Mouse (Mus musculus): ENCODE data around the gene Pim3. TPM values are rescaled to one million over a fixed set of nuclear protein-coding genes. Genes with fewer than 3 reads are reported as not detected.

Gene Pim3
- polyA plus RNA-seq, 2 experiments = 3.1 to 8.5 TPM

GRCm38 (mm10) chr15:88902200-88902875, 40.4 kb downstream of the Pim3 start:
- H3K27ac ChIP-seq = no peak overlapping the region
- H3K9me3 ChIP-seq (ENCODE audit: control insufficient read depth, low read length) = no peaks in the 10 kb centered on the region
- no peak overlapping the region for H3K4me3 ChIP-seq (ENCODE audit: insufficient read depth in 1 of 2, low read depth in 2 of 2, low read length in 2 of 2)
- no peak overlapping the region for H3K9ac ChIP-seq (replicated peaks)
- H3K27me3 ChIP-seq (ENCODE audit: control insufficient read depth, insufficient read depth, low read length) = no peaks in the 10 kb centered on the region
- ATAC-seq (ENCODE audit: insufficient read depth) = 0 out of 2 replicates have a peak, but pooled peaks have one; percentile 33
- no peak for TF ChIP-seq CTCF (IDR thresholded peaks at IDR 0.05; ENCODE audit: low read depth)
- no peak for TF ChIP-seq EP300 (IDR thresholded peaks at IDR 0.05; ENCODE audit: low read depth)
- WGBS (ENCODE audit: insufficient replicate concordance) = 65% methylated on average over 15 of the region's 15 CpGs
- no peak overlapping the region for H3K4me2 ChIP-seq (ENCODE audit: low read depth)
- no peak for DNase-seq (ENCODE audit: low read depth in 3 of 3, low spot score in 3 of 3)
- H3K36me3 ChIP-seq (replicated peaks; ENCODE audit: control insufficient read depth, insufficient read depth, low read depth) = no peaks in the 10 kb centered on the region
- no peaks in the 10 kb centered on the region for H3K4me1 ChIP-seq (replicated peaks; ENCODE audit: control insufficient read depth in 2 of 2, insufficient read depth in 2 of 2, low read length in 1 of 2)

- H3K9me3 ChIP-seq (ENCODE audit: control insufficient read depth, low read length) = no peaks in the 10 kb centered on the region
- H3K4me3 ChIP-seq (ENCODE audit: insufficient read depth in 1 of 2, low read depth in 2 of 2, low read length in 2 of 2) = no peak overlapping the region
- ATAC-seq (ENCODE audit: insufficient read depth) (no peak), DNase-seq (ENCODE audit: low read depth in 3 of 3, low spot score in 3 of 3) (no peak)
- WGBS (ENCODE audit: insufficient replicate concordance) = 54% methylated on average over 1 of the region's 1 CpGs
- H3K4me2 ChIP-seq (ENCODE audit: low read depth) = no peak overlapping the region
- H3K27me3 ChIP-seq (ENCODE audit: control insufficient read depth, insufficient read depth, low read length) = no peaks in the 10 kb centered on the region
- H3K36me3 ChIP-seq (replicated peaks; ENCODE audit: control insufficient read depth, insufficient read depth, low read depth) = no peaks in the 10 kb centered on the region
- H3K4me1 ChIP-seq (replicated peaks; ENCODE audit: control insufficient read depth in 2 of 2, insufficient read depth in 2 of 2, low read length in 1 of 2) = no peaks in the 10 kb centered on the region
- peak; percentile 25; the same call in 1 of the 2 replicates for TF ChIP-seq CTCF (IDR thresholded peaks at IDR 0.05; ENCODE audit: low read depth)
- TF ChIP-seq EP300 (IDR thresholded peaks at IDR 0.05; ENCODE audit: low read depth) = no peak
- no peak overlapping the region for H3K9ac ChIP-seq (replicated peaks)
- H3K27ac ChIP-seq = no peak overlapping the region
These were observed 41.1 kb downstream of the Pim3 start for GRCm38 (mm10) chr15:88903086-88903485.

GRCm38 (mm10) chr15:88904056-88904811, 42.2 kb downstream of the Pim3 start:
- ATAC-seq (ENCODE audit: insufficient read depth) = no peak
- Histone ChIP-seq H3K27ac (no peak overlapping the region), H3K4me2 (ENCODE audit: low read depth) (no peak overlapping the region), H3K27me3 (ENCODE audit: control insufficient read depth, insufficient read depth, low read length) (no peaks in the 10 kb centered on the region), H3K4me3 (ENCODE audit: insufficient read depth in 1 of 2, low read depth in 2 of 2, low read length in 2 of 2) (no peak overlapping the region), H3K4me1 (replicated peaks; ENCODE audit: control insufficient read depth in 2 of 2, insufficient read depth in 2 of 2, low read length in 1 of 2) (no peaks in the 10 kb centered on the region), H3K9ac (replicated peaks) (no peak overlapping the region), H3K36me3 (replicated peaks; ENCODE audit: control insufficient read depth, insufficient read depth, low read depth) (no peaks in the 10 kb centered on the region), H3K9me3 (ENCODE audit: control insufficient read depth, low read length) (no peaks in the 10 kb centered on the region)
- TF ChIP-seq CTCF (IDR thresholded peaks at IDR 0.05; ENCODE audit: low read depth) = no peak
- no peak for TF ChIP-seq EP300 (IDR thresholded peaks at IDR 0.05; ENCODE audit: low read depth)
- no peak for DNase-seq (ENCODE audit: low read depth in 3 of 3, low spot score in 3 of 3)
- 62% methylated on average over 14 of the region's 14 CpGs for WGBS (ENCODE audit: insufficient replicate concordance)

GRCm38 (mm10) chr15:88906347-88906746, 44.4 kb downstream of the Pim3 start:
- DNase-seq (ENCODE audit: low read depth in 3 of 3, low spot score in 3 of 3) (no peak), ATAC-seq (ENCODE audit: insufficient read depth) (no peak)
- TF ChIP-seq CTCF (IDR thresholded peaks at IDR 0.05; ENCODE audit: low read depth) (no peak), EP300 (IDR thresholded peaks at IDR 0.05; ENCODE audit: low read depth) (no peak)
- H3K9me3 ChIP-seq (ENCODE audit: control insufficient read depth, low read length) = no peaks in the 10 kb centered on the region
- H3K9ac ChIP-seq (replicated peaks) = no peak overlapping the region
- no peak overlapping the region for H3K27ac ChIP-seq
- H3K36me3 ChIP-seq (replicated peaks; ENCODE audit: control insufficient read depth, insufficient read depth, low read depth) = no peaks in the 10 kb centered on the region
- no peaks in the 10 kb centered on the region for H3K27me3 ChIP-seq (ENCODE audit: control insufficient read depth, insufficient read depth, low read length)
- no peak overlapping the region for H3K4me2 ChIP-seq (ENCODE audit: low read depth)
- no peak overlapping the region for H3K4me3 ChIP-seq (ENCODE audit: insufficient read depth in 1 of 2, low read depth in 2 of 2, low read length in 2 of 2)
- WGBS (ENCODE audit: insufficient replicate concordance) = 57% methylated on average over 4 of the region's 4 CpGs
- H3K4me1 ChIP-seq (replicated peaks; ENCODE audit: control insufficient read depth in 2 of 2, insufficient read depth in 2 of 2, low read length in 1 of 2) = no peaks in the 10 kb centered on the region

GRCm38 (mm10) chr15:88915046-88915445, 53.1 kb downstream of the Pim3 start:
- Histone ChIP-seq H3K27me3 (ENCODE audit: control insufficient read depth, insufficient read depth, low read length) (no peaks in the 10 kb centered on the region), H3K4me1 (replicated peaks; ENCODE audit: control insufficient read depth in 2 of 2, insufficient read depth in 2 of 2, low read length in 1 of 2) (peaks cover 0 to 4% of the 10 kb centered on the region in 2 experiments; a peak in 1 of 4 replicates), H3K4me2 (ENCODE audit: low read depth) (no peak overlapping the region), H3K4me3 (ENCODE audit: insufficient read depth in 1 of 2, low read depth in 2 of 2, low read length in 2 of 2) (no peak overlapping the region), H3K36me3 (replicated peaks; ENCODE audit: control insufficient read depth, insufficient read depth, low read depth) (no peaks in the 10 kb centered on the region), H3K27ac (no peak overlapping the region), H3K9ac (replicated peaks) (no peak overlapping the region), H3K9me3 (ENCODE audit: control insufficient read depth, low read length) (no peaks in the 10 kb centered on the region)
- 67% methylated on average over 7 of the region's 7 CpGs for WGBS (ENCODE audit: insufficient replicate concordance)
- no peak for ATAC-seq (ENCODE audit: insufficient read depth)
- no peak for DNase-seq (ENCODE audit: low read depth in 3 of 3, low spot score in 3 of 3)
- no peak for TF ChIP-seq CTCF (IDR thresholded peaks at IDR 0.05; ENCODE audit: low read depth)
- TF ChIP-seq EP300 (IDR thresholded peaks at IDR 0.05; ENCODE audit: low read depth) = no peak

Other genes starting within 250 kb of the Pim3 start
- gene Brd1, start 128.0 kb upstream of the Pim3 start, polyA plus RNA-seq (2012; rRNA removed) = 4.1 and 6.1 TPM in 2 replicates
- 5.5 and 7.1 TPM in 2 replicates for gene Brd1, start 128.0 kb upstream of the Pim3 start, polyA plus RNA-seq (2014; fragmentation: Nextera tagmentation; extraction: Ambion mirVana)
- 5.9 and 8.0 TPM in 2 replicates for gene Zbed4, start 110.5 kb upstream of the Pim3 start, polyA plus RNA-seq (2012; rRNA removed)
- gene Zbed4, start 110.5 kb upstream of the Pim3 start, polyA plus RNA-seq (2014; fragmentation: Nextera tagmentation; extraction: Ambion mirVana) = 11.4 and 11.5 TPM in 2 replicates
- 4.9 and 5.2 TPM in 2 replicates for gene Alg12, start 42.9 kb upstream of the Pim3 start, polyA plus RNA-seq (2012; rRNA removed)
- gene Alg12, start 42.9 kb upstream of the Pim3 start, polyA plus RNA-seq (2014; fragmentation: Nextera tagmentation; extraction: Ambion mirVana) = 4.9 and 5.9 TPM in 2 replicates
- 16.2 and 25.4 TPM in 2 replicates for gene Creld2, start 42.5 kb upstream of the Pim3 start, polyA plus RNA-seq (2012; rRNA removed)
- 34.1 and 38.6 TPM in 2 replicates for gene Creld2, start 42.5 kb upstream of the Pim3 start, polyA plus RNA-seq (2014; fragmentation: Nextera tagmentation; extraction: Ambion mirVana)
- not detected in 2 replicates for gene Ttll8, start 92.2 kb downstream of the Pim3 start, polyA plus RNA-seq (2012; rRNA removed)
- not detected in 2 replicates for gene Ttll8, start 92.2 kb downstream of the Pim3 start, polyA plus RNA-seq (2014; fragmentation: Nextera tagmentation; extraction: Ambion mirVana)
- 0.02 TPM in 1 of 2 replicates, not detected in the other for gene Mlc1, start 116.8 kb downstream of the Pim3 start, polyA plus RNA-seq (2012; rRNA removed)
- gene Mlc1, start 116.8 kb downstream of the Pim3 start, polyA plus RNA-seq (2014; fragmentation: Nextera tagmentation; extraction: Ambion mirVana) = 0.13 TPM in 1 of 2 replicates, not detected in the other
- not detected in 2 replicates for gene Mov10l1, start 120.7 kb downstream of the Pim3 start, polyA plus RNA-seq (2012; rRNA removed)
- gene Mov10l1, start 120.7 kb downstream of the Pim3 start, polyA plus RNA-seq (2014; fragmentation: Nextera tagmentation; extraction: Ambion mirVana) = not detected in 2 replicates
- 0.01 TPM in 2 replicates for gene Panx2, start 197.5 kb downstream of the Pim3 start, polyA plus RNA-seq (2012; rRNA removed)
- not detected in 2 replicates for gene Panx2, start 197.5 kb downstream of the Pim3 start, polyA plus RNA-seq (2014; fragmentation: Nextera tagmentation; extraction: Ambion mirVana)
- gene Trabd, start 212.9 kb downstream of the Pim3 start, polyA plus RNA-seq (2012; rRNA removed) = 8.3 and 8.4 TPM in 2 replicates
- gene Trabd, start 212.9 kb downstream of the Pim3 start, polyA plus RNA-seq (2014; fragmentation: Nextera tagmentation; extraction: Ambion mirVana) = 13.0 and 13.7 TPM in 2 replicates
- 8.9 TPM in 2 replicates for gene Selenoo, start 226.9 kb downstream of the Pim3 start, polyA plus RNA-seq (2012; rRNA removed)
- 7.4 and 9.0 TPM in 2 replicates for gene Selenoo, start 226.9 kb downstream of the Pim3 start, polyA plus RNA-seq (2014; fragmentation: Nextera tagmentation; extraction: Ambion mirVana)